Mouse (Mus musculus): ENCODE results near the gene Tmem170. TPM values are rescaled to one million over a fixed set of nuclear protein-coding genes. Genes with fewer than 3 reads are reported as not detected.

Tmem170 gene
- polyA plus RNA-seq, 1 experiment, result 2.6 TPM

GRCm38 (mm10) chr8:111821199-111821598, 55.4 kb downstream of the Tmem170 start:
- TF ChIP-seq POLR2A (IDR thresholded peaks at IDR 0.05; ENCODE audit: borderline replicate concordance, low read depth, low read length) (no peak), CTCF (IDR thresholded peaks at IDR 0.05; ENCODE audit: low read depth, low read length) (no peak)
- peaks cover 16% of the 10 kb centered on the region for H3K4me1 ChIP-seq (ENCODE audit: control insufficient read depth, insufficient read depth, low read length)
- H3K27ac ChIP-seq (ENCODE audit: insufficient read depth, low read depth, low read length), result no peak overlapping the region
- H3K4me3 ChIP-seq (ENCODE audit: insufficient read depth, low read length), result no peak overlapping the region

- Histone ChIP-seq H3K4me1 (ENCODE audit: control insufficient read depth, insufficient read depth, low read length) (peaks cover 16% of the 10 kb centered on the region), H3K27ac (ENCODE audit: insufficient read depth, low read depth, low read length) (no peak overlapping the region), H3K4me3 (ENCODE audit: insufficient read depth, low read length) (no peak overlapping the region)
- TF ChIP-seq CTCF (IDR thresholded peaks at IDR 0.05; ENCODE audit: low read depth, low read length), result no peak
- TF ChIP-seq POLR2A (IDR thresholded peaks at IDR 0.05; ENCODE audit: borderline replicate concordance, low read depth, low read length), result no peak
These were observed 55.9 kb downstream of the Tmem170 start for GRCm38 (mm10) chr8:111820691-111821090.

- H3K4me3 ChIP-seq (ENCODE audit: insufficient read depth, low read length), result no peak overlapping the region
- no peak for TF ChIP-seq POLR2A (IDR thresholded peaks at IDR 0.05; ENCODE audit: borderline replicate concordance, low read depth, low read length)
- no peak for TF ChIP-seq CTCF (IDR thresholded peaks at IDR 0.05; ENCODE audit: low read depth, low read length)
- peaks cover 16% of the 10 kb centered on the region for H3K4me1 ChIP-seq (ENCODE audit: control insufficient read depth, insufficient read depth, low read length)
- H3K27ac ChIP-seq (ENCODE audit: insufficient read depth, low read depth, low read length), result no peak overlapping the region
These were observed 56.5 kb downstream of the Tmem170 start for GRCm38 (mm10) chr8:111820018-111820417.

GRCm38 (mm10) chr8:111818556-111818955, 58.0 kb downstream of the Tmem170 start:
- Histone ChIP-seq H3K27ac (ENCODE audit: insufficient read depth, low read depth, low read length) (no peak overlapping the region), H3K4me3 (ENCODE audit: insufficient read depth, low read length) (no peak overlapping the region), H3K4me1 (ENCODE audit: control insufficient read depth, insufficient read depth, low read length) (peaks cover 16% of the 10 kb centered on the region)
- TF ChIP-seq CTCF (IDR thresholded peaks at IDR 0.05; ENCODE audit: low read depth, low read length) (no peak), POLR2A (IDR thresholded peaks at IDR 0.05; ENCODE audit: borderline replicate concordance, low read depth, low read length) (no peak)

GRCm38 (mm10) chr8:111815078-111815477, 61.5 kb downstream of the Tmem170 start:
- Histone ChIP-seq H3K4me3 (ENCODE audit: insufficient read depth, low read length) (no peak overlapping the region), H3K4me1 (ENCODE audit: control insufficient read depth, insufficient read depth, low read length) (peaks cover under 1% of the 10 kb centered on the region; the same call in 1 of the 2 replicates), H3K27ac (ENCODE audit: insufficient read depth, low read depth, low read length) (no peak overlapping the region)
- TF ChIP-seq POLR2A (IDR thresholded peaks at IDR 0.05; ENCODE audit: borderline replicate concordance, low read depth, low read length), result no peak

- no peak for TF ChIP-seq CTCF (IDR thresholded peaks at IDR 0.05; ENCODE audit: low read depth, low read length)
- no peak for TF ChIP-seq POLR2A (IDR thresholded peaks at IDR 0.05; ENCODE audit: borderline replicate concordance, low read depth, low read length)
- H3K4me1 ChIP-seq (ENCODE audit: control insufficient read depth, insufficient read depth, low read length), result no peaks in the 10 kb centered on the region
- H3K4me3 ChIP-seq (ENCODE audit: insufficient read depth, low read length), result no peak overlapping the region
- H3K27ac ChIP-seq (ENCODE audit: insufficient read depth, low read depth, low read length), result no peak overlapping the region
These were observed 62.7 kb downstream of the Tmem170 start for GRCm38 (mm10) chr8:111813818-111814217.

Other genes with a start within 250 kb of the Tmem170 start
- 0.24 and 0.43 TPM in 2 replicates for gene Ldhd, start 246.4 kb downstream of the Tmem170 start, polyA plus RNA-seq (2012; ENCODE audit: insufficient read depth, insufficient read length, missing spikeins)
- 7.0 and 8.4 TPM in 2 replicates for gene Zfp1, start 233.3 kb downstream of the Tmem170 start, polyA plus RNA-seq (2012; ENCODE audit: insufficient read depth, insufficient read length, missing spikeins)
- not detected in 2 replicates for gene Ctrb1, start 185.7 kb downstream of the Tmem170 start, polyA plus RNA-seq (2012; ENCODE audit: insufficient read depth, insufficient read length, missing spikeins)
- gene Bcar1, start 132.9 kb downstream of the Tmem170 start, polyA plus RNA-seq (2012; ENCODE audit: insufficient read depth, insufficient read length, missing spikeins), result 0.40 and 0.56 TPM in 2 replicates
- 88.3 and 89.6 TPM in 2 replicates for gene Cfdp1, start 22.5 kb downstream of the Tmem170 start, polyA plus RNA-seq (2012; ENCODE audit: insufficient read depth, insufficient read length, missing spikeins)
- gene Chst5, start 33.7 kb upstream of the Tmem170 start, polyA plus RNA-seq (2012; ENCODE audit: insufficient read depth, insufficient read length, missing spikeins), result not detected in 2 replicates
- gene Tmem231, start 57.1 kb upstream of the Tmem170 start, polyA plus RNA-seq (2012; ENCODE audit: insufficient read depth, insufficient read length, missing spikeins), result 0.92 and 1.9 TPM in 2 replicates
- gene Gabarapl2, start 64.0 kb upstream of the Tmem170 start, polyA plus RNA-seq (2012; ENCODE audit: insufficient read depth, insufficient read length, missing spikeins), result 89.6 and 94.9 TPM in 2 replicates
- gene Adat1, start 115.6 kb upstream of the Tmem170 start, polyA plus RNA-seq (2012; ENCODE audit: insufficient read depth, insufficient read length, missing spikeins), result 2.4 and 3.1 TPM in 2 replicates
- gene Kars, start 134.6 kb upstream of the Tmem170 start, polyA plus RNA-seq (2012; ENCODE audit: insufficient read depth, insufficient read length, missing spikeins), result 45.6 and 53.8 TPM in 2 replicates
- 10.1 and 11.1 TPM in 2 replicates for gene Terf2ip, start 134.6 kb upstream of the Tmem170 start, polyA plus RNA-seq (2012; ENCODE audit: insufficient read depth, insufficient read length, missing spikeins)
- not detected in 2 replicates for gene Gm6793, start 138.3 kb upstream of the Tmem170 start, polyA plus RNA-seq (2012; ENCODE audit: insufficient read depth, insufficient read length, missing spikeins)